Mouse (Mus musculus) kidney, postnatal 0 days (tissue): ENCODE results near the gene Rmnd5b. TPM values are rescaled to one million over a fixed set of nuclear protein-coding genes. Genes with fewer than 3 reads are reported as not detected.
"Not testable (repeated sequence)": the region's sequence is repeated elsewhere in the genome, so short reads cannot be mapped to it uniquely, and the experiment has no call there.

Experiments
- ATAC-seq: fragments of 200-750 bp; cut with Nextera tagmentation; replicated peaks from 2 replicates; pipeline ENCODE4 v1.8.0; 2017; ENCODE audit warnings: low read depth, moderate number of reproducible peaks, moderate TSS enrichment, moderate library complexity; ENCODE audit not compliant: low FRiP score
- DNase-seq: peaks from one replicate; pipeline ENCODE4 v3.0.0-alpha.2; 2016; ENCODE audit warnings: low spot score
- H3K27ac ChIP-seq: fragments of 300-500 bp; sonication (generic); 2 replicates; pipeline ENCODE4 v1.5.1; 2014; ENCODE audit warnings: mild to moderate bottlenecking
- H3K27me3 ChIP-seq: fragments of 300-500 bp; sonication (generic); 2 replicates; pipeline ENCODE4 v1.6.1; 2014; ENCODE audit warnings: low read length, mixed read lengths; ENCODE audit not compliant: insufficient read depth
- H3K36me3 ChIP-seq: fragments of 300-500 bp; sonication (generic); 2 replicates; pipeline ENCODE4 v1.6.1; 2014; ENCODE audit warnings: low read length, mixed read lengths; ENCODE audit not compliant: insufficient read depth
- H3K4me1 ChIP-seq: fragments of 300-500 bp; sonication (generic); replicated peaks from 2 replicates; pipeline ENCODE4 v1.6.1; 2014; ENCODE audit warnings: antibody characterized with exemption, low read length, mixed read lengths; ENCODE audit not compliant: insufficient read depth
- H3K4me2 ChIP-seq: fragments of 300-500 bp; sonication (generic); 2 replicates; pipeline ENCODE4 v1.6.1; 2014; ENCODE audit warnings: mild to moderate bottlenecking, low read length, moderate library complexity, mixed read lengths
- H3K4me3 ChIP-seq: fragments of 300-500 bp; sonication (generic); replicated peaks from 2 replicates; pipeline ENCODE4 v1.5.1; 2014; ENCODE audit warnings: low read depth, low read length
- H3K9ac ChIP-seq: fragments of 300-500 bp; sonication (generic); 2 replicates; pipeline ENCODE4 v1.6.1; 2014; ENCODE audit warnings: low read depth, low read length
- H3K9me3 ChIP-seq: fragments of 300-500 bp; sonication (generic); replicated peaks from 2 replicates; pipeline ENCODE4 v1.6.1; 2016; ENCODE audit warnings: low read length, inconsistent platforms, mixed read lengths
- CTCF ChIP-seq: IDR thresholded peaks from 2 replicates; pipeline ENCODE4 v1.5.1; 2016; ENCODE audit warnings: antibody characterized with exemption, low read depth, mild to moderate bottlenecking, moderate library complexity
- WGBS: fragments of 180-500 bp; shearing (Covaris S2); extraction: QIAGEN DNeasy Blood & Tissue Kit; methylation state at CpG from one replicate; pipeline ENCODE4 v1.1.7; 2014; 5-methylcytosine and 5-hydroxymethylcytosine counted together
- polyA plus RNA-seq: library from polyadenylated mRNA; unstranded; fragments of >200 nt; fragmentation: Nextera tagmentation; extraction: Ambion mirVana; gene quantifications from 2 replicates; pipeline ENCODE4 v1.2.1, GENCODE M21; 2015

The Rmnd5b gene
- polyA plus RNA-seq, 1 experiment from 2014 or later: 40.8 TPM

GRCm38 (mm10) chr11:51620084-51620483 lies 15.6 kb downstream of the Rmnd5b start:
- Histone ChIP-seq H3K4me2 (peak overlapping the region; percentile 82), H3K36me3 (peaks cover 27% of the 10 kb centered on the region), H3K27ac (peak overlapping the region; percentile 70), H3K4me3 (peak overlapping the region; percentile 81), H3K27me3 (no peaks in the 10 kb centered on the region), H3K9ac (peak overlapping the region; percentile 76), H3K9me3 (no peaks in the 10 kb centered on the region), H3K4me1 (peaks cover 10% of the 10 kb centered on the region)
- TF ChIP-seq CTCF: no peak
- DNase-seq (no peak), ATAC-seq (no peak)
- 1% methylated on average over 11 of the region's 11 CpGs for WGBS

GRCm38 (mm10) chr11:51619409-51620060 lies 16.2 kb downstream of the Rmnd5b start, which contains the start of gene Nhp2:
Gene Nhp2 (plus strand): TSS chr11:51619735.
- under 1% methylated on average over 51 of the region's 51 CpGs for WGBS
- H3K27ac ChIP-seq: peak within 1 kb of the TSS; percentile 70

GRCm38 (mm10) chr11:51618894-51619408 lies 16.7 kb downstream of the Rmnd5b start:
- Histone ChIP-seq H3K4me1 (peaks cover 16% of the 10 kb centered on the region), H3K4me2 (peak overlapping the region; percentile 82), H3K36me3 (peaks cover 16% of the 10 kb centered on the region), H3K27ac (no peak overlapping the region), H3K4me3 (peak overlapping the region; percentile 81), H3K9me3 (no peaks in the 10 kb centered on the region), H3K27me3 (no peaks in the 10 kb centered on the region), H3K9ac (0 out of 2 replicates have a peak overlapping the region, but pooled peaks have one; percentile 46)
- ATAC-seq (peak; percentile 35), DNase-seq (no peak)
- TF ChIP-seq CTCF: no peak
- 46% methylated on average over 8 of the region's 8 CpGs for WGBS

More at GRCm38 (mm10) chr11:51619409-51620060, 16.2 kb downstream of the Rmnd5b start, which contains the start of gene Nhp2:
- no peaks in the 10 kb centered on the region for H3K27me3 ChIP-seq
- peak within 1 kb of the TSS; percentile 76 for H3K9ac ChIP-seq
- DNase-seq (peak; percentile 100), ATAC-seq (peak; percentile 93)
- TF ChIP-seq CTCF: 0 out of 2 replicates have a peak, but pooled peaks have one; percentile 16
- H3K9me3 ChIP-seq: no peaks in the 10 kb centered on the region
- peaks cover 22% of the 10 kb centered on the region for H3K36me3 ChIP-seq
- H3K4me2 ChIP-seq: peak within 1 kb of the TSS; percentile 82
- peaks cover 16% of the 10 kb centered on the region for H3K4me1 ChIP-seq
- H3K4me3 ChIP-seq: peak within 1 kb of the TSS; percentile 81

GRCm38 (mm10) chr11:51617693-51618092 lies 18.0 kb downstream of the Rmnd5b start:
- no peak overlapping the region for H3K4me3 ChIP-seq
- no peak overlapping the region for H3K27ac ChIP-seq
- no peak overlapping the region for H3K4me2 ChIP-seq
- H3K9me3 ChIP-seq: no peaks in the 10 kb centered on the region
- peak; percentile 88 for TF ChIP-seq CTCF
- 0 out of 2 replicates have a peak, but pooled peaks cover 4% of the 10 kb centered on the region for H3K36me3 ChIP-seq
- DNase-seq (peak; percentile 91), ATAC-seq (no peak)
- under 1% methylated on average over 4 of the region's 4 CpGs for WGBS
- peaks cover 16% of the 10 kb centered on the region for H3K4me1 ChIP-seq
- H3K27me3 ChIP-seq: no peaks in the 10 kb centered on the region
- H3K9ac ChIP-seq: no peak overlapping the region

GRCm38 (mm10) chr11:51616113-51616512 lies 19.6 kb downstream of the Rmnd5b start:
- Histone ChIP-seq H3K4me1 (peaks cover 16% of the 10 kb centered on the region), H3K4me2 (peak overlapping the region; percentile 61), H3K4me3 (peak overlapping the region; percentile 29; the same call in 1 of the 2 replicates), H3K27ac (peak overlapping the region; percentile 91)
- H3K9ac ChIP-seq, H3K27me3 ChIP-seq, H3K9me3 ChIP-seq, DNase-seq, ATAC-seq, H3K36me3 ChIP-seq: not testable (repeated sequence)
- 92% methylated on average over 7 of the region's 7 CpGs for WGBS

- Histone ChIP-seq H3K4me1 (peaks cover 10% of the 10 kb centered on the region), H3K9me3 (no peaks in the 10 kb centered on the region), H3K27ac (peak overlapping the region; percentile 91), H3K4me3 (peak overlapping the region; percentile 29), H3K9ac (peak overlapping the region; percentile 61), H3K36me3 (no peaks in the 10 kb centered on the region), H3K4me2 (peak overlapping the region; percentile 61), H3K27me3 (no peaks in the 10 kb centered on the region)
- 0 out of 2 replicates have a peak, but pooled peaks have one; percentile 1 for TF ChIP-seq CTCF
- DNase-seq (peak; percentile 92), ATAC-seq (peak; percentile 47; the same call in 1 of the 2 replicates)
- WGBS: 1% methylated on average over 14 of the region's 14 CpGs
Measured at GRCm38 (mm10) chr11:51615601-51616000, 20.1 kb downstream of the Rmnd5b start.
